Mouse (Mus musculus) c-Kit-negative CD71-positive TER-119-positive erythroid progenitor cells, embryonic 14.5 days (primary cell): ENCODE measurements around the gene 4921511C20Rik.

Experiments
- DNase-seq: peaks from one replicate; pipeline ENCODE4 v3.0.0-alpha.2; 2013; ENCODE audit warnings: low read depth, low spot score

The 4921511C20Rik gene

DNA sequence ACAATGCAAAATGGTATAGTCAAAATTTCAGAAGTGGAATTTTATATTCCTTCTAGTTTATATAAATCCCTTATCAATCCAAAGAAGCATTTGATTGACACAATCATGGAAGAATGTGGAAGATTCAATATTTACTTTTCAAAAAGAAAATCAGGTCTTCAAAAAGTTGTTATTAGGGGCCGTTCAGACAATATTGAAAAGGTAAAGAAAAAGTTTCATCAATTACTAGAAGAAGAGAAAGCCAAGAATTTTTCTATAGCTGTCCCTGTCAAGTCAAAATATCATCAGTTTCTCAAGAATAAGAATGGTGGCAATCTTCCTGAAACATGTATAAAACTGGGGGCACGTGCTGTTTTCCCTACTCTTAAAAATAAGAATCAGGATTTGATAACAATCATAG is at the start of gene 4921511C20Rik:
4921511C20Rik (plus strand) TSS at position 301 of the 400 bp plus-strand sequence.
- DNase-seq, result no peak
